In the genomic region with DNA sequence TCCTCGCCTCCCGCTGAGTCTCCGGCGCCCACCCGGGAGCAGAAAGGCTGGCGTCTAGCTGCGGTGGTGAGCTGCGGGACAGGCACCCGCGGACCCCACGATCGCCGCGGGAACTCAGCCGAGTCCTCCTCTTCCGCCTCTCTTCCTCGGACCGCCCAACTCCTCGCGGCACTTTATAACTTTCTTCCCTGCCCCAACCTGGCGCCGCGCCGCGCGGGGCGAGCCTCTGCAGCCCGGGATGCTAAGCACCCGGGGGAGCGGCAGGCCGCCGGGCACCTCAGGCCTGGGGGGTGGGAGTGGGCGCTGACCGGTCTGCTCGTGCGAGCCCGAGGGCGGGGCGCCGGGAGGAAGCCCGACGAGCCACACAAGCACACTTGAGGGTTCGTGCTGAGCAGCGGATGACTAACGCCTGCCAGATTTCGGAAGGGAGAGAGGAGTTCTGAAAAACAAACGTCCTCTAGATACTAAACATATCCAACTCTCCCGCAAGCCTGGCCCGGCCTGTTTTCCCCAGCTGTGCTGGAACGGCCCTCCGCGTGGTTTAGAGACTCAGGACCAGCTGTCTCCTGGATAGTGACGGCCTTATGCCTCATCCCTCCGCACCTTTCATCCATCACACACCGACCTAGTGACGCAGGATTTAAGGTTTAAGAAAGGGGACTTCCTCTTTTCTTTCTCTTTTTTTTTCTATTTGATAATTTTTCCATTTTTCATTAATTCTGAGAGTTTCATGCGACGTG, we compare ENCODE assay signal across 8 mouse cellular contexts. TPM values are rescaled to one million over a fixed set of nuclear protein-coding genes. Genes with fewer than 3 reads are reported as not detected.
DNase-seq lines count a peak whose midpoint lies in the region; ATAC-seq lines count a peak whose summit lies in the region.

A gene (minus strand): TSS at position 142 of the 740 bp plus-strand sequence.

- WGBS in hindbrain, embryonic 15.5 days: 3% methylated on average over 58 of the region's 58 CpGs

- intact Hi-C loops in left cerebral cortex, postnatal 36 days (cut with DNase I): loop anchor here (5.0 kb wide), 1 partner anchor 136 kb away; a partner anchor contains a TSS

- no peaks in the 10 kb centered on the region for H3K36me3 ChIP-seq in hindbrain, embryonic 15.5 days

- no peak for DNase-seq in cerebellum, adult 11 months
- DNase-seq in gastrocnemius, postnatal 10 days: peak; percentile 77
- peak; percentile 50 for DNase-seq in left cerebral cortex, postnatal 36 days (ENCODE audit: low spot score in 2 of 2)
- DNase-seq in skeletal muscle tissue, adult 2 months (ENCODE audit: low read depth, low spot score): peak; percentile 57

- H3K27me3 ChIP-seq in hindbrain, embryonic 15.5 days: peaks cover 8% of the 10 kb centered on the region; the same call in 1 of the 2 replicates

- peak within 1 kb of the TSS; percentile 75 for H3K4me3 ChIP-seq in hindbrain, embryonic 15.5 days

- ATAC-seq in cerebellum, adult (ENCODE audit: insufficient number of reproducible peaks, low FRiP score, low TSS enrichment): 0 out of 2 replicates have a peak, but pooled peaks have one; percentile 47
- peak; percentile 45 for ATAC-seq in common myeloid progenitor, adult 5-6 weeks (replicated peaks; ENCODE audit: low read depth, poor library complexity, severe bottlenecking)
- peak; percentile 68 for ATAC-seq in hindbrain, embryonic 15.5 days (ENCODE audit: low FRiP score, low read depth)
- peak; percentile 35 for ATAC-seq in megakaryocyte progenitor cell, adult 5-6 weeks (replicated peaks; ENCODE audit: poor library complexity)

- peak within 1 kb of the TSS; percentile 99 for H3K4me2 ChIP-seq in hindbrain, embryonic 15.5 days

- peak within 1 kb of the TSS; percentile 75 for H3K27ac ChIP-seq in hindbrain, embryonic 15.5 days (replicated peaks)

- peaks cover 10% of the 10 kb centered on the region for H3K4me1 ChIP-seq in hindbrain, embryonic 15.5 days (replicated peaks)

- peak within 1 kb of the TSS; percentile 65 for H3K9ac ChIP-seq in hindbrain, embryonic 15.5 days

- H3K9me3 ChIP-seq in hindbrain, embryonic 15.5 days: no peaks in the 10 kb centered on the region

RNA-seq across cellular contexts. Expression of the gene that starts here (rescaled TPM):
- 5.5 and 8.8 TPM in 2 replicates for total RNA-seq in common myeloid progenitor, adult 5-6 weeks (2017)
- total RNA-seq in gastrocnemius, postnatal 10 days (2021): 10 to 100 TPM; 25.8 to 35.6 TPM
- polyA plus RNA-seq in hindbrain, embryonic 15.5 days (2015; fragmentation: Nextera tagmentation; extraction: Ambion mirVana): 3.5 and 4.6 TPM in 2 replicates
- total RNA-seq in left cerebral cortex, postnatal 36 days (2021): 1 to 10 TPM; 1.3 to 2.0 TPM
- total RNA-seq in megakaryocyte progenitor cell, adult 5-6 weeks (2015): 5.2 and 7.5 TPM in 2 replicates
- total RNA-seq in megakaryocyte progenitor cell, adult 5-6 weeks (2017): 4.8 and 7.6 TPM in 2 replicates
